14 mouse cellular contexts compared by ENCODE assay signal in genomic region chr7:6145423-6146188, GRCm38 (mm10). TPM values are rescaled to one million over a fixed set of nuclear protein-coding genes. Genes with fewer than 3 reads are reported as not detected.
DNase-seq lines count a peak whose midpoint lies in the region; ATAC-seq lines count a peak whose summit lies in the region.
"Had no signal": no experiment of that assay in that cellular context is flagged by ENCODE, and none has a peak within 500 bp of the region (broad histone marks: within the 10 kb centered on the region; RNA-seq: fewer than 3 reads in every experiment).

No protein-coding gene starts in this region.

- ATAC-seq in heart, embryonic 12.5 days (ENCODE audit: insufficient number of reproducible peaks, low FRiP score): no peak
- 0 out of 2 replicates have a peak, but pooled peaks have one; percentile 28 for ATAC-seq in kidney, embryonic 16.5 days (ENCODE audit: low FRiP score, low TSS enrichment)
- ATAC-seq in liver, embryonic 15.5 days (ENCODE audit: insufficient read depth): peak; percentile 22; the same call in 1 of the 2 replicates
- ATAC-seq: forebrain, embryonic 15.5 days had no signal

- 74% methylated on average over 8 of the region's 8 CpGs for WGBS in heart, embryonic 12.5 days
- WGBS in kidney, embryonic 16.5 days: 79% methylated on average over 8 of the region's 8 CpGs
- WGBS in liver, embryonic 15.5 days (ENCODE audit: insufficient replicate concordance): 63% methylated on average over 8 of the region's 8 CpGs

- H3K4me3 ChIP-seq in heart, embryonic 12.5 days: no peak overlapping the region
- no peak overlapping the region for H3K4me3 ChIP-seq in kidney, embryonic 16.5 days (ENCODE audit: low read length)
- no peak overlapping the region for H3K4me3 ChIP-seq in liver, embryonic 15.5 days (replicated peaks)
- H3K4me3 ChIP-seq: forebrain, embryonic 15.5 days; myocyte had no signal

- H3K9ac ChIP-seq in heart, embryonic 12.5 days: no peak overlapping the region
- no peak overlapping the region for H3K9ac ChIP-seq in kidney, embryonic 16.5 days (replicated peaks; ENCODE audit: low read length)
- H3K9ac ChIP-seq in liver, embryonic 15.5 days: no peak overlapping the region
- H3K9ac ChIP-seq: forebrain, embryonic 15.5 days had no signal

- H3K36me3 ChIP-seq in heart, embryonic 12.5 days: peaks cover 9% of the 10 kb centered on the region
- H3K36me3 ChIP-seq in kidney, embryonic 16.5 days (ENCODE audit: insufficient read depth, low read length): peaks cover 9% of the 10 kb centered on the region; the same call in 1 of the 2 replicates
- no peaks in the 10 kb centered on the region; the same call in none of the 2 replicates for H3K36me3 ChIP-seq in liver, embryonic 15.5 days (replicated peaks)

- H3K9me3 ChIP-seq in heart, embryonic 12.5 days (replicated peaks): no peaks in the 10 kb centered on the region
- no peaks in the 10 kb centered on the region for H3K9me3 ChIP-seq in kidney, embryonic 16.5 days (ENCODE audit: low read length)
- H3K9me3 ChIP-seq in liver, embryonic 15.5 days (replicated peaks): no peaks in the 10 kb centered on the region
- H3K9me3 ChIP-seq: forebrain, embryonic 15.5 days had no signal

- H3K4me2 ChIP-seq in heart, embryonic 12.5 days: peak overlapping the region; percentile 14
- no peak overlapping the region for H3K4me2 ChIP-seq in kidney, embryonic 16.5 days (replicated peaks; ENCODE audit: low read depth, low read length)
- H3K4me2 ChIP-seq in liver, embryonic 15.5 days: no peak overlapping the region
- H3K4me2 ChIP-seq: forebrain, embryonic 15.5 days had no signal

- peak overlapping the region; percentile 60 for H3K27ac ChIP-seq in heart, embryonic 12.5 days (ENCODE audit: poor library complexity, severe bottlenecking)
- 0 out of 2 replicates have a peak overlapping the region, but pooled peaks have one; percentile 20 for H3K27ac ChIP-seq in kidney, embryonic 16.5 days (ENCODE audit: low read length)
- H3K27ac ChIP-seq in liver, embryonic 15.5 days (replicated peaks): peak overlapping the region; percentile 46
- H3K27ac ChIP-seq: forebrain, embryonic 15.5 days had no signal

- H3K27me3 ChIP-seq in heart, embryonic 12.5 days (replicated peaks): no peaks in the 10 kb centered on the region
- H3K27me3 ChIP-seq in kidney, embryonic 16.5 days (ENCODE audit: insufficient read depth, low read length): no peaks in the 10 kb centered on the region
- H3K27me3 ChIP-seq in liver, embryonic 15.5 days: no peaks in the 10 kb centered on the region
- H3K27me3 ChIP-seq: forebrain, embryonic 15.5 days had no signal

- DNase-seq in heart, adult 18-20 months: no peak
- no peak for DNase-seq in kidney, adult 8-10 months
- DNase-seq in R1 (ENCODE audit: low read depth, low spot score): peak; percentile 23
- DNase-seq in adipocyte (ENCODE audit: low spot score): no peak
- DNase-seq in retina, embryonic 14.5 days (ENCODE audit: low spot score): no peak
- DNase-seq: heart, postnatal 36 days; retina, postnatal 1 day had no signal

- peaks cover 74% of the 10 kb centered on the region for H3K4me1 ChIP-seq in heart, embryonic 12.5 days (replicated peaks)
- H3K4me1 ChIP-seq in kidney, embryonic 16.5 days (ENCODE audit: insufficient read depth, low read length): peaks cover 26% of the 10 kb centered on the region
- peaks cover 64% of the 10 kb centered on the region for H3K4me1 ChIP-seq in liver, embryonic 15.5 days (replicated peaks)

RNA-seq across cellular contexts. Expression of gene Zfp787, which starts 10.2 kb away (rescaled TPM):
- polyA plus RNA-seq in heart, embryonic 12.5 days (2016; fragmentation: Nextera tagmentation; extraction: Ambion mirVana): 26.0 and 27.7 TPM in 2 replicates
- 10 to 100 TPM; 31.3 to 32.3 TPM for total RNA-seq in heart, adult 18-20 months (2021)
- 27.7 and 31.8 TPM in 2 replicates for polyA plus RNA-seq in kidney, embryonic 16.5 days (2015; fragmentation: Nextera tagmentation; extraction: Ambion mirVana)
- polyA plus RNA-seq in liver, embryonic 15.5 days (2015; fragmentation: Nextera tagmentation; extraction: Ambion mirVana): 9.8 and 10.1 TPM in 2 replicates

RNA-seq across cellular contexts. Expression of gene Zfp444, which starts 26.4 kb away (rescaled TPM):
- 30.2 and 31.3 TPM in 2 replicates for polyA plus RNA-seq in heart, embryonic 12.5 days (2016; fragmentation: Nextera tagmentation; extraction: Ambion mirVana)
- 10 to 100 TPM; 12.3 to 13.6 TPM for total RNA-seq in heart, adult 18-20 months (2021)
- polyA plus RNA-seq in kidney, embryonic 16.5 days (2015; fragmentation: Nextera tagmentation; extraction: Ambion mirVana): 69.9 and 73.5 TPM in 2 replicates
- polyA plus RNA-seq in liver, embryonic 15.5 days (2015; fragmentation: Nextera tagmentation; extraction: Ambion mirVana): 18.2 and 22.2 TPM in 2 replicates

RNA-seq across cellular contexts. Expression of gene Galp, which starts 51.3 kb away (rescaled TPM):
- polyA plus RNA-seq in heart, embryonic 12.5 days (2016; fragmentation: Nextera tagmentation; extraction: Ambion mirVana): not detected in 2 replicates
- not detected for total RNA-seq in heart, adult 18-20 months (2021)
- not detected in 2 replicates for polyA plus RNA-seq in kidney, embryonic 16.5 days (2015; fragmentation: Nextera tagmentation; extraction: Ambion mirVana)
- not detected in 2 replicates for polyA plus RNA-seq in liver, embryonic 15.5 days (2015; fragmentation: Nextera tagmentation; extraction: Ambion mirVana)
- total RNA-seq: heart, postnatal 36 days had no signal
- polyA plus RNA-seq: cortical plate, adult 2 months; forebrain, embryonic 15.5 days; lung, embryonic 16.5 days; myocyte had no signal
